Mouse (Mus musculus): ENCODE measurements around the gene 1700025G04Rik. TPM values are rescaled to one million over a fixed set of nuclear protein-coding genes. Genes with fewer than 3 reads are reported as not detected.

Gene 1700025G04Rik
- total RNA-seq, 2 experiments from 2014 or later, result 62.8 to 67.7 TPM

GRCm38 (mm10) chr1:151990615-151991014 lies 99.3 kb downstream of the 1700025G04Rik start:
- no peak for DNase-seq

DNA sequence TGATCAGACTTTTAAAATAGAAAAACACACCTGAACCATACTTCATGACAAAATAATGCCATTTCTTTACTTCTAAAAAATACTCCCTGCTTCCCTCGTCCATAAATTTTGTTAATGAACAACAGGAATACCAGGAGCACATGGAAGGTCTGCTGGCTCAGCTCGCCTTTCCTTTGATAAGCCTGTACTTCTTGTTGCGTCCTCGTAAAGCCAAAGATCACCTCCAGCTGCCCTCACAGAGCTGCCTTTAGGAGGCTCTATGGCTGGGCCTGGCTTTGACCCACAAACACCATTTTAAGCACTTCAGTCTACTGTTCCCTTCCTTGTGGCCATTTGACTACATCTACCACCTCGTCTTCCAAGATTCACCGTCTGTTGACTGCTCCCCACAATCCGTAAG lies 101.2 kb downstream of the 1700025G04Rik start:
- DNase-seq, result no peak

- no peak for DNase-seq
Measured at GRCm38 (mm10) chr1:151988066-151988465, 101.9 kb downstream of the 1700025G04Rik start.

GRCm38 (mm10) chr1:151986024-151986778 lies 103.7 kb downstream of the 1700025G04Rik start:
- peak; percentile 42 for DNase-seq

DNA sequence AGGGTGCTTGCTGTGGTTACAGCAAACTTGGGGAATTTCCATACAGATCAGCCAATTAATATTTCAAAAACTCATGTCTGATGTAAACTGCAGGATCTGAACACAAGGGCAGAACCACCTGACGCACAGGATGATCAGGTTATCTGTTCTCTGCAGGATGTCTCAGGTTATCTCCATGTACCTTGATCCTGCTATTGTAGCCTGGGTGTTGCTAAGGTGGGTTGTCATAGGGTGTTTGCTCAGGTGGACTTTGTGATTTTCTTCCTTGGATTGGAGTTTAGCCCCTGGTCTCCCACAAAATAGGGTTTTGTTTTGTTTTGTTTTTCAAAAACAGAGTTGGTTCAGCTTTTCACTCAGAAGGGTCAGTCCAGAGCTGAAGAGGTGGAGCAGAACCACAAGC lies 104.9 kb downstream of the 1700025G04Rik start:
- DNase-seq, result no peak

GRCm38 (mm10) chr1:151983991-151984390 lies 105.9 kb downstream of the 1700025G04Rik start:
- DNase-seq, result no peak

GRCm38 (mm10) chr1:151980498-151980897 lies 109.4 kb downstream of the 1700025G04Rik start:
- no peak for DNase-seq

DNA sequence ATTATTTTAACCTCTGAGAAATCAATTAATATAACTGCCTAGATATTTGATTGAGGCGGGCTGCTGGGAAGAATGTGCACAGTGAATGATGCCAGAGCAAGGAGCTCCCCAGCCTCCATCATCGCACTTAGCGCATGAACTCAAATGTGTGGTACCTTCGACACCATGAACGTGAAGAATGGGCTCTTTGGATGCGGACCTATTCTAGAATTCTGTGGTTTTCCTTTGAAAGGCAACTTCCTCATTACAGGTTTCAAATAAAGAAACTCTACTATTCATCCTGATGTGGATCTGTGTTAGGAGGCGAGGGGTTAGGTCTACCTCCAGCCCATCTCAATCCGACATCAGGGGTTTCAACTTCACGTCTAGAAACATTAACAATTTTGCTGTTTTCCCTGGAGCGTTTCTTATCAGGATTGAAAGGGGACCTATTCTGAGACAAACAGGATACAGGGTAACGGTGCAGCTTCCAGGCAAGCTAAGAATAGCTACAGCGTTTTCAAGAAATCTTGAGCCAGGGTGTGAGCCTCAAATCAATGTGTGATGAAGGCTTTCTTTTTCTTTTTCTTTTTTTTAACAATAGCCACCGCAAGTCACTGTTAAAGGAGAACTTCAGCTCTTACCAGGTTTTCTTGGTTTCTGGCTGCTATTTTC lies 110.0 kb downstream of the 1700025G04Rik start:
- DNase-seq, result no peak

DNA sequence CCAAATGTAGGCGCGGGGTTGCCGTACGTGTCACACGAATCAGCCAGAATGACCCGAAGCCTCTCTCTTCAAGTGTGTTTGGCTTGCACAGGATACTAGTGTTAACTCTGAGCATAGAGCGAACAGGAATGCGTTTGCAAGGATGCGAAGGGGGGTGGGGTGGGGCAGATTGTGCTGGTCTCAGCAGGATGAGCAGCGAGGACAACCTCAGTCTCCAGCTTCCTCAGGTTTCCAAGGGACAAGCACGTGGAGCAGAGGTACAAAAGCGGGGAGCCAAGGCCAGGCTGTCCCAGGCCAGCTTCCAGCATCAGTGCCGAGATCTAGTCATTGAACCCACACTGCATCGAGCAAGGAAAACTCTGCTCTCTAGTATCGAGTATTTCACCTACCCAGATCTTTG lies 111.2 kb downstream of the 1700025G04Rik start:
- no peak for DNase-seq

GRCm38 (mm10) chr1:151977596-151977995 lies 112.3 kb downstream of the 1700025G04Rik start:
- DNase-seq, result no peak

- DNase-seq, result no peak
Measured at GRCm38 (mm10) chr1:151976850-151977249, 113.1 kb downstream of the 1700025G04Rik start.

- no peak for DNase-seq
Measured at GRCm38 (mm10) chr1:151975418-151976379, 114.2 kb downstream of the 1700025G04Rik start.

GRCm38 (mm10) chr1:151974887-151975286 lies 115.0 kb downstream of the 1700025G04Rik start:
- DNase-seq, result peak; percentile 21

DNA sequence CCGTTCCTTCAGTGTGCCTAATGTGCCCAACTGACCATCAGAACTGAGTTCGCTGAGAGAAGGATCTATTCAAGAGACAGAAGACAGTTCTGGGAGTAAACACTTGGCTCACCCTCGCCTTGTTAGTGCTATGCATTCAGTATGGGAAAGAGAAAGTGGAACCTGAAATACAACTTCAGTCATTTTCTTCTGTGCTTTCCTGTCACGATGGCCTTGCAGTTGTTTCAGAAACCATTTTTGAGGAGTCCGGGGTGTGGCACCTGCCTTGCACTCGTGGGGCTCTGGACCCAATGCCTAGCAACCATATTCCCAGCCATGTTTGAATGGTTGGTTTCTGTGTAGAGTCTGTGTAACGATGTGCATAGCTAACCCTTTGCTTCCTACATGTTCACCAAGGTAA lies 115.5 kb downstream of the 1700025G04Rik start:
- DNase-seq, result no peak

GRCm38 (mm10) chr1:151973110-151973700 lies 116.7 kb downstream of the 1700025G04Rik start:
- DNase-seq, result no peak

GRCm38 (mm10) chr1:151971581-151971980 lies 118.3 kb downstream of the 1700025G04Rik start:
- DNase-seq, result no peak

GRCm38 (mm10) chr1:151968126-151968525 lies 121.8 kb downstream of the 1700025G04Rik start:
- no peak for DNase-seq

DNA sequence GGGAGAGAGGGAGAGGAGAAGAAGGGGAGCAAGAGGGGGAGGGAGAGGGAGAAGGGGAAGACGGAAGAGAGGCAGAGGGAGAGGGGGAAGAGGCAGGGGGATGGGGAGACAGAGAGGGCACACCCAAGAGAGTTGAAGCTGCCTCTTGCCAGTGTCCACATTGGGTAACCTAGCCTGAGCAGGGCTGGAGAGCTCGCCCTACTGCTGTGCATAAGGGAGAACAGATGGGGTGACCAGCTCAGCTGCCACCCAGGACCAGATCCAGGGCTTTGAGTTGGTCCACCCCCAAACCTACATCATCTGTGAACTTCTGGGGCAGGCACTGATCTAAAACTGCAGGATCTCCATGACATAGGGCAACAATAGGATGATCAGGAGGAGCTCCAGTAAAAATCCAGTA lies 125.1 kb downstream of the 1700025G04Rik start:
- DNase-seq, result no peak

DNA sequence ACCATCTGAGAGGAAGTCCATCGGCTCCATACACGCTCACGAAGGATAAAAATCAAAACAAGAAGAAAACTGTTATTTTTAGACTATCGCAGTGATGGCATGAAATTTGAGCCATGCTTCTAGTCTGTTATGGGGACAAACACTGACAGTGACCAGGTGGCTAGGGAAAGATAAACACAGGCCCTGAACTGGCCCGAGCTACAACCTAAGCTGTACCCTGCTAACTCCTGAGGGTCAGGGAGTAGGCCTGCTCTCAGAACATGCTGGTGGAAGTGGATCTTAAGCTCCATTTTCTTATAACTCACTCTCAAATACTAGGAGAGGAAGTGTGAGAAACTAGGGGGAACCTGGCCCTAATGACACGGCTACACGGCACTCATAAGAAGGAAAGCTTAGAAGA lies 126.7 kb downstream of the 1700025G04Rik start:
- no peak for DNase-seq

DNA sequence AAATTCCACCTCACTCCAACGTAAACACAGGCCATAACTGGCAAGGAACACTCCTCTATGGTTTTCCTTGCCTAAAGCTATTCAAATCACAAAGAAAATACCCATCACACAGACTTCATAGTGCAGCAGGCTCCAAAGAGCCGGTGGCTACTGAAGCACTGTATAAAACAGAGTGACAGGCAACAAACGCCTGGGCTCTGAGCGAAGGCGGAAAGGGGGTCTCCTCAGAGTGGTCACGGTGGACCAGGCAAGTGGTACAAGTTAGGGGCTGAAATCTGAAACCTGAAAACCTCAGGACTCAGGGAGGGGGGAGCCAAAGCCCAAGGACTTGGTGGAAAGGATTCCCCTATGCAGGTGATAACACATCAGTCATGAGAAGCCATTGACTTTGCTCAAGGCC lies 127.8 kb downstream of the 1700025G04Rik start:
- no peak for DNase-seq

- DNase-seq, result peak; percentile 26
Measured at GRCm38 (mm10) chr1:151961204-151961603, 128.7 kb downstream of the 1700025G04Rik start.

- DNase-seq, result no peak
Measured at GRCm38 (mm10) chr1:151959010-151959409, 130.9 kb downstream of the 1700025G04Rik start.
